Mouse (Mus musculus) embryonic fibroblast, embryonic 13.5 days (primary cell): ENCODE data around the gene Bsn.

ENCODE experiments used
- CTCF ChIP-seq: IDR thresholded peaks from 2 replicates; pipeline ENCODE4 v1.5.1; 2011; ENCODE audit warnings: mild to moderate bottlenecking, control low read depth, low read length, moderate library complexity, borderline replicate concordance; ENCODE audit not compliant: insufficient read depth
- POLR2A ChIP-seq: IDR thresholded peaks from 2 replicates; pipeline ENCODE4 v1.6.1; 2011; ENCODE audit warnings: low read depth, mild to moderate bottlenecking, control low read depth, low read length, moderate library complexity

GRCm38 (mm10) chr9:108047601-108048565, 142.3 kb downstream of the Bsn start:
- TF ChIP-seq CTCF (no peak), POLR2A (no peak)
